Mouse (Mus musculus) urinary bladder, postnatal 36 days (tissue): ENCODE results near the gene Bnip1.

Source experiments
- DNase-seq, 2 experiments: peaks; one replicate each; pipeline ENCODE4 v3.0.0; 2022; ENCODE audit warnings: low spot score in 2 of 2, mixed read lengths in 1 of 2

Bnip1 gene

DNA sequence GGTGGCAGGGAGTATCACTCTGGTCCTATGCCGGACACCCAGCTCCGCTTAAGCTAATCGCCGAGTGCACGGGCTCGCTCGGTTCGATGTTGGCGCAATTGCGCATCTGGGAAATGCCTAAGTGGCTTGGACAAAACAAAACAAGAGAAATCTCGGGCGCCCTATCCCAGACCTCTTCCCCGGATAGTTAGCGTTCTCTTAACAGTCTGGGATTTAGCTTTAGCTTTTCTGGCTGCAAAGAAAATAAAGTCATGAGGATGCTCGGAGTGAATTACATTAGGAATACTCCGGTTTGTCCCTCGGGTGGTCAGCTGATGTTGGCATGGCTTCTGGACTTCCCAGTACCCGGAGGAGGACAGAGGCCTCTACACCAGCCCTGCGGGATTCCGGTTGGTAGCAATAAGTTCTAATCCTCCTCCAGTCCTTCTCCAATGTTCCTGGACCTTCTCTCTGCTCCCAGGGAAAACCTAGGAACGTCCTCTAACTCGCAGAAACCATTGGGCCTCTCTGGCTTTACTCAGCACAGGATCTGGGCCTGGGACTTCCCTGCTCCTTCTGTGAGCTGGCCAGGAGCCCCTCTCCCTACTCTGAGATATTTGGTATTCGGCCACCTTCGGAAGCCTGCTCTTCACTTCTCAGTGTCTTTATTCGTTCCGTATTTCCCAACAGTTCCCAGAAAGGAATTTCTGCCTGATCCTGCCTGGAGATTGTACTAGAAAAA, 59.0 kb downstream of the Bnip1 start:
- DNase-seq: no peak

- DNase-seq: no peak
Measured at GRCm38 (mm10) chr17:26840439-26840780, 59.5 kb downstream of the Bnip1 start.

DNA sequence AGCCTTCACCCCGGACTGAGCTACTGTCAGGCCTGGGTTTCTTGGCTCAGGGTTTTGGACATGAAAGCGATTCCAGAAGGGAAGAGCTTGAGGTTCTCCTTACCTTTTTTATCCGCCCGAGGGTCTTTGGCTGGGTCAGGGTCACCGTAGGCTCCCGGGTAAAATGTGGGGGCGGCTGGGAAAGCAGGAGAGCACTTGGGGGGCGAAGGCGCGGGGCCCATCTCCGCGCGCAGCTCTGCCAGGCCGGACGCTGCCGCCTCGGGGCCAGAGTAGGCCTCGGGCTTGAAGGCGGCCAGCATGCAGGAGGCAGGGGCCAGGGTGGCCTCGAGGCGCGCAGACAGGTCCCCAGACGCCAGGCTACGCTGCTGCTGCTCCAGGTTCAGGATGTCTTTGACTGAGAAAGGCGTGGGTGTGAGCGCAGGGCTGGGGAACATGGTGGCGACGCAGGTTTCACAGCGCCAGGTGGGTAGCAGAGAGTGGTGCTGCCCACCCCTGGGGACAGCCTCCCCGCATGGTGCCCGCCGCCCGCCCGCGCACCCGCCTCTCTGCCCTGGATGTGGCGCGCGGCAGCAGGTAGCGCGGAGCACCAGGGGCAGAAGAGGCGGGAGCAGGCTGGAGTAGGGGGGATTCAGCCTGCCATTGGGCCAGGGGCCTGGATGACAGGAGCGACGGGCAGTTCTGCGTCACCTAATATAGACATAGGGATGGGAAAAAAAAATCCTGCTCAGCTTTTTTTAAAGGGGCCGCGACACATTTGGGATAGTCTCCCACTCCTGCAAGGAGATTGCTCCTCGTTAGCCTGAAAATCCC, 60.3 kb downstream of the Bnip1 start:
- no peak for DNase-seq

DNA sequence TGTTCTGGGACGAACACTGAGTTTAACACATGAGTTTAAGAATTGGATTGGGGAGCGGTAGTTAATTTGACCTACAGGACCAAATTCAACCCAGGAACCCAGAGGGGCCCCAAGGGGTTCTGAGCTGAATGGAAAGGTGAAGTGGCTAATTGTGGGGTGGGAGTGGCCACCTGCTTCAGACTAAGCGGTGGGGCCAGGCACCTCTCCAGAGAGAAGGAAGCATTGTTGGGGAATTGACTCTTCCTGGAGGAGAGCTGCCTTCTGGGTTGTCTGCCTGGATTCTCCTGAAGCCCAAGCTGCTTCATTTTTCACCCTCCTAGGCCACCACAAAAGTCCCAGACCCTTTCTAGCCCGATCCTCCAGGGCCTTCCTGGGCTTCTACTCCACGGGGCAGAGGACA, 61.1 kb downstream of the Bnip1 start:
- no peak for DNase-seq
